Mouse (Mus musculus) MEL (cell line): ENCODE results near the gene Ppp1r15b.

Experiments used
- CTCF ChIP-seq, 3 experiments: IDR thresholded peaks in 2 of 3; conservative IDR thresholded peaks in 1 of 3; 2 replicates each; pipeline ENCODE4 v1.5.1; 2011 to 2012; ENCODE audit warnings: low read length in 3 of 3, low read depth in 2 of 3, mild to moderate bottlenecking in 2 of 3, improper control_type of control experiment in 1 of 3, inconsistent platforms in 1 of 3, mixed read lengths in 1 of 3, moderate library complexity in 1 of 3; ENCODE audit not compliant: control insufficient read depth in 1 of 3, insufficient read depth in 1 of 3, poor library complexity in 1 of 3, severe bottlenecking in 1 of 3
- EP300 ChIP-seq, 2 experiments: IDR thresholded peaks; 2 replicates each; pipeline ENCODE4 v1.6.1; 2011; ENCODE audit warnings: improper control_type of control experiment in 2 of 2, low read length in 2 of 2, low read depth in 1 of 2, mild to moderate bottlenecking in 1 of 2
- NRF1 ChIP-seq: IDR thresholded peaks from 2 replicates; pipeline ENCODE4 v1.6.1; 2014; ENCODE audit warnings: low read depth, mild to moderate bottlenecking, inconsistent platforms, low read length, improper control_type of control experiment, moderate library complexity; ENCODE audit not compliant: poor library complexity, insufficient read depth, severe bottlenecking
- POLR2A ChIP-seq, 2 experiments: IDR thresholded peaks; 2 replicates each; pipeline ENCODE4 v1.6.1; 2011 to 2012; ENCODE audit warnings: low read length in 2 of 2, mild to moderate bottlenecking in 2 of 2, control low read depth in 1 of 2, improper control_type of control experiment in 1 of 2, low read depth in 1 of 2, moderate library complexity in 1 of 2; ENCODE audit not compliant: control insufficient read depth in 1 of 2, insufficient read depth in 1 of 2, poor library complexity in 1 of 2
- TBP ChIP-seq: IDR thresholded peaks from 2 replicates; pipeline ENCODE4 v1.8.0; 2011; ENCODE audit warnings: low read depth, low read length, improper control_type of control experiment
- UBTF ChIP-seq: IDR thresholded peaks from 2 replicates; pipeline ENCODE4 v1.6.1; 2012; ENCODE audit warnings: low read depth, mild to moderate bottlenecking, inconsistent platforms, low read length, improper control_type of control experiment, moderate library complexity, borderline replicate concordance; ENCODE audit not compliant: insufficient read depth

GRCm38 (mm10) chr1:133132388-133133326 lies 1.7 kb downstream of the Ppp1r15b start:
- no peak for TF ChIP-seq CTCF (IDR thresholded peaks at IDR 0.05 in 2 of 3, conservative IDR thresholded peaks at IDR 0.05 in 1 of 3; ENCODE audit: control insufficient read depth in 1 of 3, insufficient read depth in 1 of 3, low read depth in 2 of 3, low read length in 3 of 3, poor library complexity in 1 of 3, severe bottlenecking in 1 of 3)
- TF ChIP-seq TBP: 0 out of 2 replicates have a peak, but pooled peaks have one; percentile 29
- 0 out of 2 replicates have a peak, but pooled peaks have one; percentile 48 for TF ChIP-seq UBTF
- TF ChIP-seq EP300 (IDR thresholded peaks at IDR 0.05; ENCODE audit: low read depth in 1 of 2, low read length in 2 of 2): peak; percentile 12 to 47; a peak in 1 of 4 replicates
- TF ChIP-seq NRF1: no peak
- peak in 1 of 2 experiments; percentile 20; a peak in 1 of 4 replicates for TF ChIP-seq POLR2A (IDR thresholded peaks at IDR 0.05; ENCODE audit: control insufficient read depth in 1 of 2, insufficient read depth in 1 of 2, low read depth in 1 of 2, low read length in 2 of 2, poor library complexity in 1 of 2)
